Mouse (Mus musculus) gastrocnemius, postnatal 10 days (tissue): ENCODE measurements around the gene Ufsp2. TPM values are rescaled to one million over a fixed set of nuclear protein-coding genes. Genes with fewer than 3 reads are reported as not detected.

Source experiments
- DNase-seq: peaks from one replicate; pipeline ENCODE4 v3.0.0; 2021; ENCODE audit warnings: mixed read lengths
- total RNA-seq, 2 experiments: library from RNA; stranded (reverse); gene quantifications; 2 replicates each; pipeline ENCODE4 v1.2.3; 2021

The Ufsp2 gene
- total RNA-seq, 2 experiments from 2014 or later, result 37.2 to 37.8 TPM

GRCm38 (mm10) chr8:46010746-46011680 is 35.7 kb downstream of the Ufsp2 start:
- DNase-seq, result peak; percentile 15

- DNase-seq, result no peak
These were observed 46.9 kb downstream of the Ufsp2 start for GRCm38 (mm10) chr8:46022203-46022602.

GRCm38 (mm10) chr8:46022758-46023157 is 47.4 kb downstream of the Ufsp2 start:
- no peak for DNase-seq

- no peak for DNase-seq
These were observed 49.1 kb downstream of the Ufsp2 start for GRCm38 (mm10) chr8:46024392-46024791.

- DNase-seq, result no peak
These were observed 60.9 kb downstream of the Ufsp2 start for GRCm38 (mm10) chr8:46036217-46036616.

- DNase-seq, result no peak
These were observed 64.3 kb downstream of the Ufsp2 start for GRCm38 (mm10) chr8:46039666-46040065.

GRCm38 (mm10) chr8:46040260-46040659 is 64.9 kb downstream of the Ufsp2 start:
- no peak for DNase-seq

Other genes starting within 250 kb of the Ufsp2 start
- gene Pdlim3, start 90.1 kb upstream of the Ufsp2 start, total RNA-seq, result 100 to 1,000 TPM; 594 to 743 TPM
- not detected for gene Ccdc110, start 40.9 kb upstream of the Ufsp2 start, total RNA-seq
- gene 1700029J07Rik, start 276 bp upstream of the Ufsp2 start, total RNA-seq, result under 1 TPM; 0.68 TPM
- gene Lrp2bp, start 23.8 kb downstream of the Ufsp2 start, total RNA-seq, result 1 to 10 TPM in 1 of 2 experiments, under 1 TPM in 1; 0.66 to 2.2 TPM
- gene Ankrd37, start 30.2 kb downstream of the Ufsp2 start, total RNA-seq, result 1 to 10 TPM; 1.5 to 2.9 TPM
- 10 to 100 TPM; 13.0 to 15.0 TPM for gene Cfap97, start 176.2 kb downstream of the Ufsp2 start, total RNA-seq
- gene Snx25, start 176.6 kb downstream of the Ufsp2 start, total RNA-seq, result 1 to 10 TPM; 7.7 to 9.5 TPM
- 1,000 to 10,000 TPM; 2,072 to 2,481 TPM for gene Slc25a4, start 235.8 kb downstream of the Ufsp2 start, total RNA-seq